8 mouse cellular contexts compared by ENCODE assay signal in the genomic region with DNA sequence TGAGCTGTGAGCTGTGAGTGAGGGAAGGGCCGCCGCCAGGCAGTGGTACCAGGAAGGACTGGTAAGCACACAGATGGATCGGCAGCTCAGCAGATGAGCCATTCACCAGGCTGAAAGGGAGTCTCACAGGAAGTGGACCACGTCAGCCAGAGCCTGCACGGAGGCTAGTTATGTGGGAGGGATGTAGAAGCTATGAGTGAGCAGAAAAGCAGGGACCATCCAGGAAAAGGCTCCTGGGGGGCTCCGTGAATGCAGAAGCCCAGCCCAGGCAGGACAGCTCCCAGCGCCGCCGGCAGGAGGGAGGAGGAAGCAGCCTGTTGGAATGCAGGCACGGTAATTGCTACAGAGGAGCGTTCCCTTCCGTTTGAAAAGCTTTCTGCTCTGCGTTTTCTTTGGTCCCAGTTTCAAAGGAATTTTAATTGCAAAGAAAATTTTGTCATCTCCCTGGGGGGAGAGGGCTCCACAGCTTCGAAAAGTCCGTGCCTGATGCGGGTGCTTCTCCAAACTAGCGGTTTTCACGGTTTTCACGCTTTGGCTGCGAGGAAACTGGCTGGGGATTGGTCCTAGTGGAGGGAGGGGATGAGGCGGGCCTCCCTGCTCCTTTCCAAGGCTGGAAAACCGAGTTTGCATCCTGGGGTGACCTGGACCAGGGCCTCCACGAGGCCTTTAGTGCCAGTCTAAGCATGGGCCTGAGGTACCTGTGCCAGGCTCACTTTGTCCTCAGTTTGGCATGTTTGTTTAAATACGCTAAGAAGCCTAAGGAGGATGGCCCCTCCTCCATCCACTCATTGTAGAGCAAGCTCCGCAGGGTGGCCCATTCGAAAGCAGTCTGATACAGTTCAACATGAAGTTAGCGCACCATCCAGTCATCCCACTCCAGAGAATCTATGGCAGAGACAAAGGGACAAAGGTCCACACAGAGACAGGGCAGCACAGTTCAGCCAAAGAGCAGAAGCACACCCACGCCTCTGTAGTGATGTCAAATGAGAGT. TPM values are rescaled to one million over a fixed set of nuclear protein-coding genes. Genes with fewer than 3 reads are reported as not detected.
DNase-seq lines count a peak whose midpoint lies in the region; ATAC-seq and TF ChIP-seq lines count a peak whose summit lies in the region.

No protein-coding gene starts in this region.

- no peaks in the 10 kb centered on the region for H3K9me3 ChIP-seq in neural tube, embryonic 13.5 days

- intact Hi-C loops in heart, postnatal 10 days (cut with DNase I): no loop called here
- intact Hi-C loops in left cerebral cortex, postnatal 14 days (cut with DNase I): no loop called here

- H3K4me2 ChIP-seq in neural tube, embryonic 13.5 days: peak overlapping the region; percentile 51

- peak; percentile 42 to 57 for DNase-seq in kidney, postnatal 4 days
- no peak for DNase-seq in kidney, adult 8-10 months
- peak; percentile 9 to 20 for DNase-seq in heart, postnatal 10 days
- DNase-seq in left cerebral cortex, postnatal 14 days (ENCODE audit: low spot score in 2 of 2): peak; percentile 53 to 59
- no peak for DNase-seq in urinary bladder, postnatal 10 days (ENCODE audit: low spot score)
- no peak for DNase-seq in thymus, adult 18-20 months

- no peak for TF ChIP-seq CTCF in cortical plate, adult 2 months (IDR thresholded peaks at IDR 0.05; ENCODE audit: extremely low read depth, insufficient read depth, low read length)

- peak overlapping the region; percentile 0; the same call in 1 of the 2 replicates for H3K4me3 ChIP-seq in cortical plate, adult 2 months (ENCODE audit: insufficient read depth, low read length)
- peak overlapping the region; percentile 19 for H3K4me3 ChIP-seq in neural tube, embryonic 13.5 days

- H3K27me3 ChIP-seq in neural tube, embryonic 13.5 days: peaks cover 97% of the 10 kb centered on the region

- H3K36me3 ChIP-seq in neural tube, embryonic 13.5 days: no peaks in the 10 kb centered on the region

- peak; percentile 57; the same call in 1 of the 2 replicates for TF ChIP-seq POLR2A in cortical plate, adult 2 months (IDR thresholded peaks at IDR 0.05; ENCODE audit: extremely low read depth, insufficient read depth, low read length)

- peaks cover 3% of the 10 kb centered on the region; the same call in 1 of the 2 replicates for H3K4me1 ChIP-seq in cortical plate, adult 2 months (ENCODE audit: control insufficient read depth, insufficient read depth, low read length)
- peaks cover 57% of the 10 kb centered on the region for H3K4me1 ChIP-seq in neural tube, embryonic 13.5 days (replicated peaks)

- H3K27ac ChIP-seq in cortical plate, adult 2 months (ENCODE audit: insufficient read depth, low read length): no peak overlapping the region
- no peak overlapping the region for H3K27ac ChIP-seq in neural tube, embryonic 13.5 days (replicated peaks)

- 2% methylated on average over 28 of the region's 28 CpGs for WGBS in neural tube, embryonic 13.5 days

- peak overlapping the region; percentile 56 for H3K9ac ChIP-seq in neural tube, embryonic 13.5 days

- peak; percentile 21; the same call in 1 of the 2 replicates for ATAC-seq in neural tube, embryonic 13.5 days (ENCODE audit: low read depth)

RNA-seq across cellular contexts. Expression of a gene that starts 32.6 kb away (rescaled TPM):
- polyA plus RNA-seq in cortical plate, adult 2 months (2012; rRNA removed): 21.8 and 22.8 TPM in 2 replicates
- total RNA-seq in heart, postnatal 10 days (2021): under 1 TPM; 0.26 to 0.27 TPM
- 10 to 100 TPM; 33.8 TPM for total RNA-seq in left cerebral cortex, postnatal 14 days (2021)
- 11.1 and 11.4 TPM in 2 replicates for polyA plus RNA-seq in neural tube, embryonic 13.5 days (2015; fragmentation: Nextera tagmentation; extraction: Ambion mirVana)

Comparison
In these comparisons a context has a peak if more than half of its experiments do, and no peak if none do; other contexts are left out.
1. DNase-seq: peak in kidney, postnatal 4 days (2 of 2), heart, postnatal 10 days (2 of 2) and left cerebral cortex, postnatal 14 days (2 of 2); none in kidney, adult 8-10 months (0 of 2), urinary bladder, postnatal 10 days (single experiment) and thymus, adult 18-20 months (0 of 2).
2. RNA of a gene that starts 32.6 kb away (total RNA-seq): 33.8 TPM in left cerebral cortex, postnatal 14 days; 0.26 to 0.27 TPM in heart, postnatal 10 days; every median in the first group is over 10 times any median in the second.